Mouse (Mus musculus) urinary bladder, postnatal 14 days (tissue): ENCODE measurements around the gene Rfx8.
"Not testable (repeated sequence)": the region's sequence is repeated elsewhere in the genome, so short reads cannot be mapped to it uniquely, and the experiment has no call there.

Experiments
- DNase-seq: peaks from one replicate; pipeline ENCODE4 v3.0.0; 2021; ENCODE audit warnings: low spot score

Rfx8 gene

DNA sequence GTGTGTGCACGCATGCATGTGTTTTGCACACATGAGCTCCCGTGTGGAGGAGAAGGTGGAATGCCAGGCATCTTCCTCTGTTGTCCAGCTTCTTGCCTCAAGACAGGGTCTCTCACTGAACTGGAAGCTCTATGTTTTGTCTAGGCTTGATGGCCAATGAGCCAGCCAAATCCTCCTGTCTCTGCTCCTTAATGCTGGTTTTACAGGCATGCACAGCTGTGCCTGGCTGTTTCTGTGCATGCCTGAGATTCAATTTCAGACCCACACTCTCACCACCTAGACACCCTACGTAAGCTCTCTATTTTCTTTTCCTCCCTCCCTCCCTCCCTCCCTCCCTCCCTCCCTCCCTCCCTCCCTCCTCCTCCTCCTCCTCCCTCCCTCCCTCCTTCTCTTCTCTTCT lies 28.8 kb downstream of the Rfx8 start:
- DNase-seq = no peak

DNA sequence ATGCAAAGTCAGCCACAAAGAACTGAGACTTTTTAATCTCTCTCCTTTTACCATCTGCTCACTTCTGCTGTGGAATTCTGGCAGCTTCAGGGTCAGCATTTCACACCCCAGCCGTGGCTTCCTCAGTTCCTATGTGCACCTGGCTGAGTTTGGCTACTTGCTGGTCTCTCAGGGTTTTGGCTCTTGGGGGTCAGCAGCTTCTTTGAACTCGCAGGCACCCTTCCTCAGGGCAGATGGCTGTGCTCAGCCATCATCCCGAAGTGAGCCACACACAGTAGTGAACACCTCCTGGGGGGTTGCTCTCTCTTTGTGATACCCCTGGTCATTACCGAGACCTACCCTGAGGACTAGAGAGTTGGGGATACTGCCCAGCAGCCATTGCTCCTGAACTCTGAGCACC lies 29.7 kb downstream of the Rfx8 start:
- no peak for DNase-seq

DNA sequence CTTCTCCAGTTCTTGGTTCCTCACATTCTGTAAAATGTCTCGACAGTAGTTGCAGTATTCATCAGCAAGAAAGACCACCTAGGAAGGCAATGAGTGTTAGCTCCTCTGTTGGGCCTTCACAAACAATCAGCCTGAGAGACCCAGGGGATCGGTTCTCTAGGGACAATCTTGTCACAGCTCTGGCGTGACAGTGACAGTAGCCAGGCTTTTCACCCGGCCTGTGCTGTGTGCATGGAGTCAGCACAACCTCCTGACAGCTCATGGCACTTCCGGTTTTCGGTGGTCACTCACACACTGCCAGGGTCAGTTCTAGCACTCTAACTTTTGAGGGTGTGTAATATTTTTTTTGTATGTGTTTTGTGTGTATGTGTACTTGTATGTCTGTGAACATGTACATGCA lies 32.2 kb downstream of the Rfx8 start:
- DNase-seq = no peak

GRCm38 (mm10) chr1:39687279-39687678 lies 33.5 kb downstream of the Rfx8 start:
- DNase-seq = no peak

DNA sequence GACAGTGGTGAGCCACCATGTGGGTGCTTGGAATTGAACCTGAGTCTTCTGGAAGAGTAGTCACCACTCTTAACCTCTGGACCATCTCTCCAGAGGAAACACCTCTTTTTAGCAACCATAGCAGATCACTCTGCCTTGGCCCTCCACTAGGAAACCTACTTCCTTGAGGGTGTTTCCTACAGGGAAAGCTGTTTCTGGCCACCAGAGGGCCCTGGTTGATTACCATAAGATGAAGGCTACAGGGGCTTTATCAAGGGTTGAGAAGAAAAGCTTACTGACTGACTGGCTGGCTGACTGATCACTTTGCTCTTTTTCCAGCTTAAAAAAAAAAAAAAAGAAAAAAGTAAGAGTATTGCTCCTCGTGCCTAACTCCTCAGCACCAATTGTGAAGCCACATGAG lies 35.0 kb downstream of the Rfx8 start:
- DNase-seq = peak; percentile 86

- no peak for DNase-seq
Observed at GRCm38 (mm10) chr1:39681638-39682037, 39.2 kb downstream of the Rfx8 start.

GRCm38 (mm10) chr1:39680546-39680945 lies 40.3 kb downstream of the Rfx8 start:
- DNase-seq = no peak

DNA sequence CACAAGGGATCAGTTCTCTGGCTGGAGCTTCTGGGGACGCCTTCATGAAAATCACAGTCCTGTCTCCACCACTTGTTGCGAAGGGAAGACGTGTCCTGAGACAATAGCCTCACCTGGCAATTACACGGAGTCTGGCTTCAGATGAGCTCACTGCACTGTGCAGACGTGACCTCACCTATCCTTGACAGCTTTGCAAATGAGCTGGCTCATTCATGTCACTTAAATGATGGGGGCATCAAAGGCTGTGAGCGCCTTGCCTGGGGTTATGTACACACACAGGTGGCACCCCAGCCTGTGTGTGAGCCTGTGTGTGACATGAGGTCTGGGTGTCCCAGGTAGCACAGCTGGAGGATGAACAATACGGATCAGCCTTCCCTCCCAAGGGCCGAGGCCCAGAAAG lies 41.9 kb downstream of the Rfx8 start:
- no peak for DNase-seq

DNA sequence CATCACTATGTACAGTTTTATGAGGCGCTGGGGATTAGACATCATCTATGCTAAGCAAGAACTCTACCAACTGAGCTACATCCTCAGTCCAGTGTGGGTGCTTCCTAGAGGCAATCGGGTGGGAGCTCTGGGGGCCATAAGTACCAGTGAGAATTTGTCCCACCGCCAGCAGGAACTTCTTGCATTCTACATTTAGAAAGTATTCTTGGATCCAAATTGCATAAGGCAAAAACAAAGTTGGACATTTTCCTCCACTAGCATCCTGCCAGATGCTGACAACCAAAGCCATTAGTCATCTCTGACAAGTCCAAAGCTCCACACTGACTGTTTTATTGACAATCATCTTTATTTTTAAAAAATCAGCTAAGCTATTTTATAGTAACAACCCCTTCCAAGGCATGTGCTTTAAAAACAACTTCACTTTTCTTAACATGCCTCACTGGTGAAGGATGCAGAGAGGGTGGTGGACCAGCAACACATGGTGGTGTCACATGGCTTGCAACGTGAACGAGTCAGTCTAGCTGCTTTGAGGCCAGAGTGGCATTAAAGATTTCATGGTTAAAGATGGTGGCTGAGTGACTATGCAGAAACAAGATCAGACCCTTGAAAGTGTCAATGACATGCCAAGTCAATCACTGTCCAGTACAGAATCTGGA lies 44.4 kb downstream of the Rfx8 start:
- DNase-seq = no peak

GRCm38 (mm10) chr1:39672362-39673105 lies 48.3 kb downstream of the Rfx8 start:
- DNase-seq = no peak

DNA sequence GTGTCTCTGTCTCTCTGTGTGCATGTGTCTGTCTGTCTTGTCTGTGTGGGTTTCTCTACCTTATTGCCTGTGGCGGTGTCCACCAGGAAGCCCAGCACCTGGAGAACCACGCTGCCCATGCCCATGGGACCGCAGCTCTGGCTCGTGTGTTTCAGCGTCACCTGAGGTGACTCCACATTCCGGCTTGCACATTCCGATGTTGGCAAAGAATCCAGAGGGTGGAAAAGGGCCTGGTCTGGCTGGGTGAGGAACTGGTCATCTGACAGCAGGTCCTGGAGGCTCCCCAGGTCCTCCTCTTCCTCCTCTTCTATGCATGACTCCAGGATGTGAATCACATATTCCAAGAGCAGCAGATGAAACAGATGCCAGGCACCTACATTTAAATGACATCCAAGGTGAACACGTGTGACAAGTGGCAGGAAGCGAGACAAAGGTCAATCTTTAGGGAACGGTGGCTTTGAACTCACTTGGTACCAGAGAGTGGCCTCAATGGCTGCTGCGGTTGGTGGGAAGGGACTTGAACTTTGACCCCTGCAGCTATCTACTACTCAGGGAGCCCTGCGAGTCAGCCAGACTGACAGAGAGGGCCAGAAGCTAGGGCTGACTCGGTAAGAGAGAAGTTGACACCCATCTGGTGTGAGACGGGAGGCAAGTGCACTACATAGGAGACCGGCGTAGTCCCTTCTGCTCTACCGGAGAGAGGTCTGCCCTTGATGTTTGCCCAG lies 50.4 kb downstream of the Rfx8 start:
- no peak for DNase-seq

DNA sequence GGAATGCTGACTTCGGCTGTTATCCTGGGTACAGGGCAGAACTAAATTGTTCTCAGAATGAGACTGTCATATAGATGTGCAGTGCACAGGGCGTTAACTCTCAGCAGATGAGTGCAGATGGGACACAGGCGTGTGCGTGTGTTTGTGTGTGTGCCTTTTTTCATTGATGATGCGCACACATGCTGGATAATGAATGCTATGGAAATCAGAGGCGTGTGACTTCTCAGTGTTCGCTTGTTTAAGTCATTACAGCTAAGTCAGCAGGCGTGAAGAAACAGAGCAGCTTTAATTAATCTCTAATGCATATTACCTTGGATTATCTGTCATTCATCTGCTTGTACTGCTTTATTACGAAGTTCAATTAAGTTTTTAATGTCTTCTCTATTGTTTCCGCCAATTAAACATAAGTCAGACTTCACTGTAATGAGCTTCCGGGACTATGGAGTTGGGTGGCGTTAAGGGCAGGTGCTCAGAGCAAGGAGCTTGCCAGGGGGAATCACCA lies 54.0 kb downstream of the Rfx8 start:
- no peak for DNase-seq

DNA sequence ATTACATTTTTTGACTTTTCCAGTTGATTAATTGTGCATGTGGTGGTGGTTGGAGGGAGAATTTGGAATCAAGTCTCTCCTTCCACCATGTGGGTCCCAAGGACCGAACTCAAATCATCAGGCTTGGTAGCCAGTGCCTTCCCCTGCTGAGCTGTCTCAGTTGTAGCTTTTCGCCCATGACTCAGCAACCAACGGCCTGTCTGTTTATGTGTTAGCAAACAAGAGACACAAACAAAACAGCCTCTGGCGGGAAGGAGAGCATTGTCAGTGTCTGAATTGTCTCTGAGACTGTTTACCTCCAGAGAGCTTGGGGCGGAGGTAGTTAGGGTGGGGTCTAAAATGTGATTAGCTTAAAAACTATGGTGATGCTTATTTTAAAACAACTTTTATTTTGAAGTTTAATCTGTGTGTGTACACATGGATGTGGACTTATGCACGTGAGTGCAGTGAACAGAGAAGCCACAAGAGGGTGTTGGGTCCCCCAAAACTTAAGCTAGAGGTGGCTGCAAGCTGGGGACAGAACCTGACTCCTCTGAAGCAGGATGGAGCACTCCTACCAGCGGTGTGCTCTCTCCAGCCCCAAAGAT lies 56.7 kb downstream of the Rfx8 start:
- no peak for DNase-seq

GRCm38 (mm10) chr1:39663050-39663449 lies 57.7 kb downstream of the Rfx8 start:
- DNase-seq = no peak

- no peak for DNase-seq
Observed at GRCm38 (mm10) chr1:39656976-39657529, 63.7 kb downstream of the Rfx8 start.

GRCm38 (mm10) chr1:39654901-39655300 lies 65.9 kb downstream of the Rfx8 start:
- not testable (repeated sequence) for DNase-seq

DNA sequence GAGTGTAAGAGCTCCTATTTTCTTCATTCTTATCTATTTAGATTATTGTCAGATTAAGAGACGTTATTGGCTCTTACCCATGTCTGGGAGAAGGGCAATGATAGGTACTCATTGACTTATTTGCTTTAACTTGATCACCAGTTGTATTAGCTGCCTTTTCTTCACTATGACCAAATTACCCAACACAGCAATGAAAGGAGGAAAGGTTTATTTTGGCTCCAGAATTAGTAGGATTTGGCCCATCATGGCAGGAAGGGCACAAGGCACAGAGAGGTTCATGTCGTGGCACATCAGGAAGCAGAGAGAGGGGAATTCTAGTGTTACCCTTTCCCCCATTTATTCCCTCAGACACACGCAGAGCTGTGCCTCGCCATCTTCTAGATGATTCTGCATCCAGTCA lies 67.8 kb downstream of the Rfx8 start:
- DNase-seq = no peak

DNA sequence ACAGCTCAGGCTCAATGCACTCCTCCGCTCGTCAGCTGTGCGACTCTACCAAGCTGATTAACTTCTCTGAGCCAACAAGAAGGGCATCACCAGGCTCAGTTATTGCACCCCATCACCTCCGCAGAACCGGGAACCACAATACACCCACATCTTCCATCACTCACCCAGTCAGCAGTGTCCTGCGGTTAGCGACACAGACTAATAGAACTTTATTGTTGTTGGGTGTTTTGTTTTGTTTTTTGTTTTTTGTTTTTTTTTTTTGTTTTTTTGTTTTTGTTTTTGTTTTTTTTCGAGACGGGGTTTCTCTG lies 69.6 kb downstream of the Rfx8 start, which contains the start of gene Creg2:
TSS of gene Creg2 (minus strand) at position 234 of the 308 bp plus-strand sequence.
- DNase-seq = no peak

DNA sequence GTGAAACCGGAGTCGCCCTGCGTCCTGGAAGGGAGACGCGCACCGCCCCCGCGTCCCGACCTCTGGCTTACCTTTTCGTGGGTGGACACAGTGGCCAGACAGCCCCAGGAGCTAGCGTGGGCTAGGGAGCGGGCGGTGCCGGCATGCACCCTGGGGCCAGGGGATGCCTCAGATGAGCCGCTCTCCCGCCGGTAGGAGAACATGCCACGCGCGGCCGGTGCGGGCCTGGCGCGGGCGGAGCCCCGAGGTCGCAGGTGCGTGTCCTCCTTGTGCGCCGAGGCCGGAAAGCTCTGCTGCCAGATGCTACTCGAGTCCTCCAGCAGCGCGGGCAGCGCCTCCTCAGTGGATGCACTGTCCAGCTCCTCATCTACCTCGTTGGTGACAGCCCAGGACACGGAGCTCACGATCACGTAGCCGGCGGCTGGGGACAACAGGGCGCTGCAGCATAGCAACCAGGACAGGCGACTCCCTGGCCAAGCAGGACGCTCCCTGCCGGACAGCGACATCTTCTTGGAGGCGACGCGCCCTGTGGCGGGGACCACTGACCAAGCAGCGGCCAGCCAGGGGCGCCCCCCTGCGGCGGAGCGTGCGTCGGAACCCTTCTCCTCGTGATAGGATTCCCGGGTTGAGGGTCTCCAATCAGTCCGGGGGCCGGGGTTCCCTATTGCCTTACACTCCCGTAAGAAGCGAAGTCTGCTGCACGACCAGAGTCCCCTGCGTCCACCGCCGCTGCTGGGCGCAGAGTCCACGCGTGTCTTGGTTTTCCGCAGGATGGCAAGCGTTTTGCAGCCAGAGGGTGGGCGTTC lies 70.2 kb downstream of the Rfx8 start:
- DNase-seq = peak; percentile 56

DNA sequence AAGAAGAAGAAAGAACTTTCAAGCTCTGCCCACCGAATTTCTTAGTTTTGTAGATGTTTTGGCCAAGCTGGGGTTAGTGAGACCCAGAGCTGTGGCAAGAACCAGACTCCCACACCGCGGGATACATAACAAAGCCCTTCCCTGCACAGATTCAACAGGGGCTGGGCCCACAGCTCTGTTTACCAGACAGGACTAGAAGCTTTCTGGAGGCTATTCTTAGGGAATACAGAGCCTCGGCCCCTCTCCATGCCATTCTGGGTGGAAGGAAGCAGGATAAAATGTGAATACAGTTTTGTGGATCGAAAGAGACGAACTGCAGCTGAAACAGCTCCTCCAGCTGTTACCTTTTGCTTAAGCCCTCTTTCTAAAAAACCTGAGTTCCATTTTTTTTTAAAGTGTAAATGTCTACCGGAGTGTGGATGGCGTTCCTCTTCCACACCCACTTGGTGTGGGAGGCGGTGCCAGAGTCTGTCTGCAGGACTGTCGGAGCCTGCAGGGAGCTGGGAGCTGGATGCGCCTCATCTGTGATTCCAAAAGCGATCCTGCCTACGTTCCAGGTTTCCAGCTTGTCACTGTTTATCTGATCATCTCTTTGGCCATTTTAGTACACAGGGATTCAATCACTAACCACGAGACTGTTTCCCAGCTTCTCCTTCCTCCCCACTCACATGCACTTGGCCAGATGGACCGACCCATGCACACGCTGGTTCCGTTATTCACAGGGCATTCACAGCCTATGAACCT lies 70.9 kb downstream of the Rfx8 start:
- DNase-seq = no peak

GRCm38 (mm10) chr1:39648584-39648983 lies 72.2 kb downstream of the Rfx8 start:
- DNase-seq = no peak
